Comparison of ENCODE assay signal across 20 mouse cellular contexts in genomic region chr6:113904406-113904805, GRCm38 (mm10).
"Had no signal": no experiment of that assay in that cellular context is flagged by ENCODE, and none has a peak within 500 bp of the region (broad histone marks: within the 10 kb centered on the region; RNA-seq: fewer than 3 reads in every experiment).

No protein-coding gene starts in this region.

- H3K4me1 ChIP-seq: liver, embryonic 15.5 days; lung, embryonic 15.5 days; megakaryocyte, embryonic 14.5 days; midbrain, embryonic 15.5 days; neural tube, embryonic 12.5 days had no signal

- H3K27ac ChIP-seq: liver, embryonic 15.5 days; lung, embryonic 15.5 days; macrophage; midbrain, embryonic 12.5 days; midbrain, embryonic 15.5 days; neural tube, embryonic 12.5 days had no signal

- ATAC-seq: liver, postnatal 0 days; lung, postnatal 0 days; midbrain, embryonic 15.5 days had no signal

- H3K4me2 ChIP-seq: liver, embryonic 15.5 days; lung, embryonic 15.5 days; midbrain, embryonic 12.5 days; midbrain, embryonic 15.5 days; neural tube, embryonic 12.5 days had no signal

- H3K9me3 ChIP-seq: liver, embryonic 15.5 days; lung, embryonic 15.5 days; megakaryocyte, embryonic 14.5 days; midbrain, embryonic 12.5 days; midbrain, embryonic 15.5 days; neural tube, embryonic 12.5 days had no signal

- H3K4me3 ChIP-seq: liver, embryonic 15.5 days; lung, embryonic 15.5 days; megakaryocyte, embryonic 14.5 days; midbrain, embryonic 12.5 days; midbrain, embryonic 15.5 days; neural tube, embryonic 12.5 days had no signal

- H3K36me3 ChIP-seq: liver, embryonic 15.5 days; lung, embryonic 15.5 days; midbrain, embryonic 12.5 days; midbrain, embryonic 15.5 days; neural tube, embryonic 12.5 days had no signal

- DNase-seq: liver, postnatal 0 days; lung, adult 2 months; lung, postnatal 14 days; lung, postnatal 36 days; retina, postnatal 1 day; right cerebral cortex, adult 18-20 months; right cerebral cortex, postnatal 25 days; right cerebral cortex, postnatal 4 days; spleen, adult 18-20 months; thymus, adult 18-20 months; thymus, postnatal 14 days; thymus, postnatal 36 days had no signal

- H3K27me3 ChIP-seq: liver, embryonic 15.5 days; lung, embryonic 15.5 days; midbrain, embryonic 12.5 days; midbrain, embryonic 15.5 days; neural tube, embryonic 12.5 days had no signal

- H3K9ac ChIP-seq: liver, embryonic 15.5 days; liver, postnatal 0 days; lung, embryonic 15.5 days; midbrain, embryonic 12.5 days; midbrain, embryonic 15.5 days; neural tube, embryonic 12.5 days had no signal
